Mouse (Mus musculus) testis, adult 2 months (tissue): ENCODE data around the gene Rab3a.

Experiments
- CTCF ChIP-seq: fragments of 200-500 bp; IDR thresholded peaks from 2 replicates; pipeline ENCODE4 v1.5.1; 2012; ENCODE audit warnings: low read depth, mild to moderate bottlenecking, inconsistent platforms, low read length, moderate library complexity; ENCODE audit not compliant: control insufficient read depth, insufficient read depth, insufficient replicate concordance
- POLR2A ChIP-seq: fragments of 200-500 bp; IDR thresholded peaks from 2 replicates; pipeline ENCODE4 v1.6.1; 2012; ENCODE audit warnings: low read depth, mild to moderate bottlenecking, inconsistent platforms, low read length, moderate library complexity; ENCODE audit not compliant: control insufficient read depth

DNA sequence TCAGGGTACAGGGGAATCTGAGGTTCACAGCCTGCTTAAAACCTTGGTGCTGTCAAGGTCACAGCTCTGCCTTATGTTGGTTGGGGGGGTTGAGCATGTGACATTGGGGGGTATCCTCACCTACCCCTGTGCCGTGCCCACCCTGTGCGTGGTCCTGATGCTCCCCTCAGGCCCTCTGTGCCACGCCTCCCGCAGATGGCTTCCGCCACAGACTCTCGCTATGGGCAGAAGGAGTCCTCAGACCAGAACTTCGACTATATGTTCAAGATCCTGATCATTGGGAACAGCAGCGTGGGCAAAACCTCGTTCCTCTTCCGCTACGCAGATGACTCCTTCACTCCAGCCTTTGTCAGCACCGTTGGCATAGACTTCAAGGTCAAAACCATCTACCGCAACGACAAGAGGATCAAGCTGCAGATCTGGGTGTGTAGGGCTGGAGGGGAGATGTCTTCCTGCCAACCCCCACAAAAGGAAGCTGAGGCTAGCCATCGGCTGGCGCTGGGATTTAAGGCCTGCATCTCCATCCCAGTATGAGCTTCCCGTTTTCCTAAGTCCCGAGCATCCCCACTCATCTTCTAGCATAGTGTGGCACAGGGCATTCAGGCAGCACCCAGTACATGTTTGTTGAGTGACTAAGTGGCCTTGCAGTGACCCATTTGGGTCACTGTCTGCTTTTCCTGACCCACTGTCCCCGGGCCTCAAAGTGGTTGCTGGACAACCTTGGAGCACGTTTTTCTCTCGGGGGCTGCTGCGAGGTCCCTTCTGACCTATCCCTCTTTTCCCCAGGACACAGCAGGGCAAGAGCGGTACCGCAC, 1.4 kb downstream of the Rab3a start:
- TF ChIP-seq CTCF (no peak), POLR2A (no peak)
